ENCODE assay signal across 12 mouse cellular contexts in the genomic region with DNA sequence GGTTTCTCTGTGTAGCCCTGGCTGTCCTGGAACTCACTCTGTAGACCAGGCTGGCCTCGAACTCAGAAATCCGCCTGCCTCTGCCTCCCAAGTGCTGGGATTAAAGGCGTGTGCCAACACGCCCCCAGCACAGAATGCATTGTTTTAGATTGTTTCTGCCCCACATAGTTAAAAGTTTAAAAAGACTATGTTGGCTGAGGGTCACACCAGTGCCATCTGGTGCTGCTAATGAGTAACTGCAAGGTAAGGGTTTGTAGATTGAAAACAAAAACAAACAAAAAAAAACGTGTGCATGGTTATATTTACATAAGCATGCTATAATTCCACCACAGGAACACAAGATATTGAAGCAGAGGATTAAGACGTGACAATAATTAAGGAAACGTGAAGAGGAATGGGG. TPM values are rescaled to one million over a fixed set of nuclear protein-coding genes. Genes with fewer than 3 reads are reported as not detected.
DNase-seq lines count a peak whose midpoint lies in the region; TF ChIP-seq lines count a peak whose summit lies in the region.
"Had no signal": no experiment of that assay in that cellular context is flagged by ENCODE, and none has a peak within 500 bp of the region (broad histone marks: within the 10 kb centered on the region; RNA-seq: fewer than 3 reads in every experiment).

No protein-coding gene starts in this region.

- DNase-seq in kidney, adult 9 months, result peak; percentile 9
- DNase-seq in kidney, adult 11 months, result no peak
- DNase-seq in 416B (ENCODE audit: low read depth), result peak; percentile 46
- DNase-seq in CD4-positive helper T cell, adult 2 months (ENCODE audit: low read depth, low spot score), result peak; percentile 23
- peak; percentile 21 for DNase-seq in brain, embryonic 14.5 days (ENCODE audit: low read depth)
- no peak for DNase-seq in right cerebral cortex, postnatal 4 days
- DNase-seq in cerebellum, postnatal 10 days, result no peak
- DNase-seq: cerebellum, adult 18-20 months; gastrocnemius, postnatal 36 days; heart, postnatal 4 days had no signal

- TF ChIP-seq CTCF in brain, embryonic 14.5 days (IDR thresholded peaks at IDR 0.05; ENCODE audit: borderline replicate concordance, extremely low read depth, insufficient read depth, insufficient read length), result peak; percentile 41; the same call in 1 of the 2 replicates

- TF ChIP-seq POLR2A in brain, embryonic 14.5 days (IDR thresholded peaks at IDR 0.05; ENCODE audit: borderline replicate concordance, extremely low read depth, insufficient read depth, insufficient read length, poor library complexity, severe bottlenecking), result no peak

RNA-seq across cellular contexts. Expression of gene Slc30a3, which starts 2.7 kb away (rescaled TPM):
- 21.2 and 31.6 TPM in 2 replicates for polyA plus RNA-seq in brain, embryonic 14.5 days (2012; rRNA removed)
- polyA plus RNA-seq: erythroblast, embryonic 14.5 days had no signal

RNA-seq across cellular contexts. Expression of gene Dnajc5g, which starts 4.7 kb away (rescaled TPM):
- not detected in 2 replicates for polyA plus RNA-seq in brain, embryonic 14.5 days (2012; rRNA removed)
- polyA plus RNA-seq: erythroblast, embryonic 14.5 days; limb, embryonic 12.5 days had no signal

RNA-seq across cellular contexts. Expression of gene Trim54, which starts 5.7 kb away (rescaled TPM):
- polyA plus RNA-seq in brain, embryonic 14.5 days (2012; rRNA removed), result 0.05 TPM in 1 of 2 replicates, not detected in the other
- polyA plus RNA-seq: erythroblast, embryonic 14.5 days had no signal

RNA-seq across cellular contexts. Expression of gene Ucn, which starts 27.8 kb away (rescaled TPM):
- not detected in 2 replicates for polyA plus RNA-seq in brain, embryonic 14.5 days (2012; rRNA removed)
- polyA plus RNA-seq: erythroblast, embryonic 14.5 days; limb, embryonic 12.5 days had no signal

RNA-seq across cellular contexts. Expression of gene Mpv17, which starts 43.3 kb away (rescaled TPM):
- polyA plus RNA-seq in brain, embryonic 14.5 days (2012; rRNA removed), result 55.9 and 74.4 TPM in 2 replicates

Comparison
In these comparisons a context has a peak if more than half of its experiments do, and no peak if none do; other contexts are left out.
1. DNase-seq: peak in kidney, adult 9 months (single experiment), 416B (single experiment), CD4-positive helper T cell, adult 2 months (single experiment) and brain, embryonic 14.5 days (single experiment); none in kidney, adult 11 months (single experiment), right cerebral cortex, postnatal 4 days (single experiment) and cerebellum, postnatal 10 days (0 of 2).